Mouse (Mus musculus) ES-CJ7 (cell line): ENCODE measurements at regions not wholly inside any gene's neighbourhood (a gene's known extent, or its start where the extent isn't known, plus 50 kb on each side); places are given as distances from the start of the nearest gene placed in this dataset.

Experiments used
- DNase-seq: peaks from one replicate; pipeline ENCODE4 v3.0.0; 2011; ENCODE audit warnings: low read depth, low spot score

DNA sequence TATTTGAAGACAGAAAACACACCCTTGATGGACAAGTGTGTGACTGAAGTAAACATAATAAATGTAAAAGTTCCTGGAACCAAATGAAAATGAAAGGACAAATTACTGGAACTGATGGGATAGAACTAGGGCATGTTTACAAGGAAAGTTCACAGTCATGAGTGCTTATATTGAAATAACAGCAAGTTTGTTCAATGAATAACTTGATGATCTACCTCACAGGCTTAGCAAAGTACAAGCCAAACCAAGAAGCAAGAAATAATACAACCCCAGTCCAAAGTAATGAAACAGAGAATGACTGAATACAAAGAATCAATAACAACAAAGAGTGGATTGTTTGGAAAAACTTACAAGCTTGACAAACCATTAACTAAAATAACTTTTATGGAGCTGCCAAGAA is 56.2 kb downstream of the Gm379 start:
- DNase-seq: no peak

DNA sequence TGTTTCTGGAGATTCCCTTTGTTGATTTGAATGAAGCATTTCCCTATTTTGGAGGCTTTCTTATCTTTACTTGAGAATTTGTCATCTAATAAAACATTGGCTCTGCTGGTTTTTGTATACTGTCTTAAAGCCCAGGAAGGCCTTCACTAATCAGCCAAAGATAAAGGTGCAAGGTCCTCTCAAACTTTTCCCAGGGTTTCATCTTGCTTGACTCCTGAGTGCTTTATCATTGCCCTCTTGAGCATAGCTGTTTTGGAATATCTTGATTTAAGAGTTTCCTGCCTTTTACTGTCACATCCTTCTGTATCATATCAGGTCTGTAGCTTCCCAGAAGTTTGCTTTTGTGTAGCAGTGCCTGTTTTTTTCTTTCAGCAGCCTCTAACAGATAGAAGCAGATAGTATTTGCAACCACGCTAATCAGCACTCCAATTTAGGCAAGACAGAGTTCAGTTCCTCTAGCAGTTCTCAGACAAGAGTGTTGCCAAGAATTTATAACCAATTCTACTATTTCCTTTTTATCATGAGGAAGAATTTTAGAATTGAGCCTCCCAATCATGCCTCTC is 64.7 kb downstream of the Gm379 start:
- DNase-seq: no peak

DNA sequence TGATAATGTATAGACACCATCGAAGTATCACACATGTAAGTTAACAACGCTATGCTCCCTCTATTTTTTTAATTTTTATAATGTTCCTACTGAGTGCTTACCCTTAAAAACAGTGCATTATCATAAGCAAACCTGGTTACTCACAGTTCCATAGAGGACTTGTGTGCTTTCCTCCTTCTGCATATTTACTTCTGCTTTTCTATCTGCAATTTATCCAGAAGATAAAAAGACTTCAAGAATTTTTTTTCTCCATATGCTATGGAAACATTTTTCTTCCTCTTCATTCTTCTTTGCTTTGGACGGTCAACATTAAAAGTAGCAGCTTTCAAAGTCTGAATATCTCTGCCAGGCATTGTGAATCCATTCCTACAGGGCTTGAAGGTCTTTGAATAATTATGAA is 102.7 kb downstream of the Gm379 start:
- DNase-seq: no peak

DNA sequence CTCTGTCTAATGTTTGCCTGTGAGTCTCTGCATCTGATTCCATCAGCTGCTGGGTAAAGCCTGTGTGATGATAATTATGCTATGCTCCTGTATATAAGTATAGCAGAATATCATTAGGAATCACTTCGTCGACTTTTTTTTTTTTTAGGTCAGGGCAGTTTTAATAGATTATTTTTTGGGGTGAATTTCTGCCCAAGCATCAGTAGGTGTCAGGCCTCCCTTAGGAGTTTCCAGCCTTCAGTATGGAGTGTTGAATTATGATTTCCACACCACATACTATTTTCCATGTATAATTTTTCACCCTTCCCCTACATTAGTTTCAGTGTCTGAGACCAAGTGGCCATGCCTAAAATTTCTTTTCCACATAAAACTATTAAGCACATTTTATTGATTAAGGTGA is 121.5 kb downstream of the Gm379 start:
- no peak for DNase-seq

DNA sequence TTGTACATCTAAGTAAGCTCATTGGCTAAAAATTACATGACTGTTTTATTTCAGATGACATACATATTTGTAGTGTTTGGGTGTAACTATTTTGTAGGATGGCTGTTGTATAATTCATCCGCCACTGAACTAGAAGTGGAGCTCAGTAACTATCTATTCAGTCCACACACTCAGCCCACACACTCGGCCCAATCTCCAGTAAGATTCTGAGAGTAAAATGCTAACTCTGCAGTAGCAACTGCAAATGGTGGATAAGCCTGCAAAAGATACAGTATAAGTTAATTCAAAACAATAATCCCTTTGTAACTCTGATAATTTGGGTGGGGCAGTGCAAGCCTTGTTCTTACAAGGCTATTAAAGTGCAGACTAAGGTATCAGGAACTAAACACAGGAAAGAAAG is 123.3 kb downstream of the Gm379 start:
- no peak for DNase-seq

DNA sequence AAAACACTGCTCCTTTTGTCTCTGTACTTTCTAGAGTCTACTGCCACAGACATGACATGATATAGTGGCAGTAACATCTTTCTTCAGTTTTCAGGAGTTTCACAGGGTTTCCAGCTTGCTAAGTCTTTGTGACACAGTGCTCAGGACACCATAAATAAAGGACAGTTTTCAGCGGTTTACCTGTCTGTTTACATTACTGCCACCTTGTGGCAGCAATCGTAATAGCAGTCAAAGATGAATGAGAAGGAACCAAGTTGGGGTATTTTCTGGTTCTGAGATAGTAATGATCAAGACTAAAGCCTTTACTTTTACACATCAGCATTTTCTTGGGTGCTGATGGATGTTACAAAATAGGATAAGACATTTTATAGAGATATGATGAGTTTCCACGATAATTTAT is 127.7 kb downstream of the Gm379 start:
- peak; percentile 30 for DNase-seq
